Mouse (Mus musculus) CD4-positive, CD25-positive, alpha-beta regulatory T cell, adult 9 weeks (primary cell): ENCODE data around the gene Olfr667. TPM values are rescaled to one million over a fixed set of nuclear protein-coding genes. Genes with fewer than 3 reads are reported as not detected.

Experiments used
- polyA plus RNA-seq: library from polyadenylated mRNA; unstranded; fragments of 100-300 nt; shearing (Covaris generic); gene quantifications from one replicate; pipeline ENCODE4 v1.2.1, GENCODE M21; 2017

The Olfr667 gene
- polyA plus RNA-seq: not detected

GRCm38 (mm10) chr7:104921382-104921781, at the start of gene Olfr667:
Gene Olfr667, minus strand, starts transcription at chr7:104921482.

DNA sequence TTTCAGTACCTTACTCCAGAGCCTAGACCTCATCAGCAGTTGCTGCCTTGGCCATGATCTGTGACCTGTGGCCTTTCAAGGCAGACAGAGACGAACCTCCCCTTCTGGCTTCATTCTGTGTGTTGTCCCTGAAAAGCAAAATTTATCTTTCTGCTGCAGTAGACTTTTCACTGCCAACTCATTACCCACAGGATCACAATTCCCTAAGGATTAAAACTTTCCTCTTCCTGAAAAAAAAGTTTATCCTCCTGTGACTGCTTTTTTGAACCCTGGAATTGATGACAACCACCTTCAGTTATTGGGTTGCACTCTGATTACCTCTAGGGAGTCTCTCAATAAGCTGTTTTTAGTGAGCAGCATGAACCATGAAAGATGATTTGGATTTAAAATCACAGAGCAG, 41.2 kb upstream of the Olfr667 start, which contains the start of gene Olfr670:
TSS of gene Olfr670 (minus strand) at position 101 of the 400 bp plus-strand sequence.

GRCm38 (mm10) chr7:104933940-104934339, 12.7 kb upstream of the Olfr667 start, which contains the start of gene Olfr669:
Gene Olfr669, plus strand, starts transcription at chr7:104934240.

DNA sequence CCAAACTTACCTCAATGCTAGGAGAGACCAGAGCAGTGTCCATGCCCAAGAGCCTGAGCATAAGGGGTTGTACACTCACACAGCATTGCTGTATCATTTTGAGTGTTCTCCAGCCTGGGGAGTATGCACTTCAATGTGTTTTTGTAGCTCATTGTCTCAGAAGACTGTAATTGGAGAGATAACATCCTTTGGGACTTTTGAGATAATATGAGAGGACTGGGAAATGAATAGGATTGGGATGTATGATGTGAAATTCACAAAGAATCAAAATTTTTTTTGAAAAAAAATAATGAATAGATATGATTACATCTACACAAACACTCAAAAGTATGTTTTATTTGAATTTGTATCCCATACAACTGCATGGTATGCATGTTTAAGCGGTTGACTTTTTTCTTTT, 6.7 kb upstream of the Olfr667 start, which contains the start of gene Olfr668:
TSS of gene Olfr668 (minus strand) at position 101 of the 400 bp plus-strand sequence.

DNA sequence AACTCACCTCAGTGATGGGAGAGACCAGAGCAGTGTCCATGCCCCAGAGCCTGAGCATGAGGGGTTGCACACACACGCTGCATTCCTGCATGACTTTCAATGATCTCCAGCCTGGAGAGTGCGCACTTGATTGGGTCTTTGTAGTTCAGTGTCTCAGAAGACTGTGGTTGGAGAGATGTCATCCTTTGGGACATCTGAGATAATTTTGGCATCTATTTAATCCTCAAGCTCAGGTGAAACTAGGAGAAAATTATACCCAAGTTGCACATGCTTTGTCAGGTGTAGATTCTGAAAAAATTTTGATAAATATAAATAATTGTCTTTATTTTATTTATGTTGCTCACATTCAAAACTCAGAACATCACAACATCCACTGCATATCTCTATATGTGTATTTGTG, 25.4 kb downstream of the Olfr667 start, which contains the start of gene Olfr666:
TSS of gene Olfr666 (minus strand) at position 101 of the 400 bp plus-strand sequence.

DNA sequence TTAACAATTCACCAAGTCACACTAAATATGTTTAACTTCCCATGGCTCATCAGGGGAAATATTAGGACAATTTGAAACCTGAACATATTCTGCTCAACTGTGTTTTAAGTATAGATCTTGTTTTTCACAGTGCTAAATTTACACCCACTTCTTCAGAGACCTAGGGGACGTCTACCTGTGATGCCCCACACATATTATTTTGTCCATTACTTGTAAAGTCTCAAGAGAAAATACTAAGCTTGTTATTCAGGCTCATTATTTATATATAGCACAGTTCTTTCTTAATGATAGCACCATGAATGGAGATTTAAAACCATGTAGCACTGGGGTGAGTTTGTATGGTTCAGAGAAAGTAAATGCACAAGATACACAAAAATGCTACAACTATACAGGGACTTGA, 43.6 kb downstream of the Olfr667 start, which contains the start of gene Olfr665:
TSS of gene Olfr665 (plus strand) at position 301 of the 400 bp plus-strand sequence.

Other genes with a start within 250 kb of the Olfr667 start
- not detected for gene Olfr661, start 235.0 kb downstream of the Olfr667 start, polyA plus RNA-seq
- not detected for gene Usp17le, start 144.0 kb downstream of the Olfr667 start, polyA plus RNA-seq
- not detected for gene Usp17lb, start 78.9 kb downstream of the Olfr667 start, polyA plus RNA-seq
- gene Usp17la, start 64.5 kb downstream of the Olfr667 start, polyA plus RNA-seq: not detected
- gene Olfr665, start 43.5 kb downstream of the Olfr667 start, polyA plus RNA-seq: not detected
- gene Olfr666, start 25.5 kb downstream of the Olfr667 start, polyA plus RNA-seq: not detected
- gene Olfr668, start 6.6 kb upstream of the Olfr667 start, polyA plus RNA-seq: not detected
- not detected for gene Olfr669, start 12.8 kb upstream of the Olfr667 start, polyA plus RNA-seq
- not detected for gene Olfr670, start 41.1 kb upstream of the Olfr667 start, polyA plus RNA-seq
- gene Olfr671, start 57.6 kb upstream of the Olfr667 start, polyA plus RNA-seq: not detected
- gene Olfr672, start 80.5 kb upstream of the Olfr667 start, polyA plus RNA-seq: not detected
- gene Olfr675, start 107.0 kb upstream of the Olfr667 start, polyA plus RNA-seq: not detected
- not detected for gene Olfr676, start 111.2 kb upstream of the Olfr667 start, polyA plus RNA-seq
- gene Olfr677, start 129.9 kb upstream of the Olfr667 start, polyA plus RNA-seq: not detected
- not detected for gene Olfr678, start 143.0 kb upstream of the Olfr667 start, polyA plus RNA-seq
- gene Olfr679, start 159.7 kb upstream of the Olfr667 start, polyA plus RNA-seq: not detected
- not detected for gene Olfr680-ps1, start 171.3 kb upstream of the Olfr667 start, polyA plus RNA-seq
- gene Olfr681, start 195.4 kb upstream of the Olfr667 start, polyA plus RNA-seq: not detected
- gene Olfr683, start 225.5 kb upstream of the Olfr667 start, polyA plus RNA-seq: not detected
- gene Olfr684, start 242.2 kb upstream of the Olfr667 start, polyA plus RNA-seq: not detected